Mouse (Mus musculus) midbrain, embryonic 12.5 days (tissue): Measurements from ENCODE around the gene Pgap3. TPM values are rescaled to one million over a fixed set of nuclear protein-coding genes. Genes with fewer than 3 reads are reported as not detected.

ENCODE experiments used
- ATAC-seq: fragments of 200-750 bp; cut with Nextera tagmentation; 2 replicates; pipeline ENCODE4 v1.8.0; 2017; ENCODE audit warnings: low read depth, moderate TSS enrichment, moderate library complexity; ENCODE audit not compliant: low FRiP score
- H3K27ac ChIP-seq: fragments of 300-500 bp; sonication (generic); replicated peaks from 2 replicates; pipeline ENCODE4 v1.5.1; 2016; ENCODE audit warnings: mild to moderate bottlenecking
- H3K27me3 ChIP-seq: fragments of 300-500 bp; sonication (generic); 2 replicates; pipeline ENCODE4 v1.6.1; 2016; ENCODE audit warnings: mild to moderate bottlenecking
- H3K36me3 ChIP-seq: fragments of 300-500 bp; sonication (generic); 2 replicates; pipeline ENCODE4 v1.6.1; 2016
- H3K4me1 ChIP-seq: fragments of 300-500 bp; sonication (generic); 2 replicates; pipeline ENCODE4 v1.6.1; 2016
- H3K4me2 ChIP-seq: fragments of 300-500 bp; sonication (generic); replicated peaks from 2 replicates; pipeline ENCODE4 v1.6.1; 2016; ENCODE audit warnings: mild to moderate bottlenecking, moderate library complexity
- H3K4me3 ChIP-seq: fragments of 300-500 bp; sonication (generic); 2 replicates; pipeline ENCODE4 v1.5.1; 2016; ENCODE audit warnings: mild to moderate bottlenecking
- H3K9ac ChIP-seq: fragments of 300-500 bp; sonication (generic); replicated peaks from 2 replicates; pipeline ENCODE4 v1.6.1; 2016; ENCODE audit warnings: mild to moderate bottlenecking, moderate library complexity
- H3K9me3 ChIP-seq: fragments of 300-500 bp; sonication (generic); 2 replicates; pipeline ENCODE4 v1.6.1; 2016; ENCODE audit warnings: mild to moderate bottlenecking
- WGBS: fragments of 180-500 bp; shearing (Covaris S2); methylation state at CpG from one replicate; pipeline ENCODE4 v1.1.7; 2016; 5-methylcytosine and 5-hydroxymethylcytosine counted together
- polyA plus RNA-seq: library from polyadenylated mRNA; unstranded; fragments of >200 nt; fragmentation: Nextera tagmentation; extraction: Ambion mirVana; gene quantifications from 2 replicates; pipeline ENCODE4 v1.2.1, GENCODE M21; 2016

Pgap3 gene
- 9.0 and 9.3 TPM in 2 replicates for polyA plus RNA-seq

GRCm38 (mm10) chr11:98400161-98400726 is at the start of gene Pgap3:
Gene Pgap3, minus strand, starts transcription at chr11:98400490.
- H3K4me3 ChIP-seq: peak within 1 kb of the TSS; percentile 74
- H3K27me3 ChIP-seq: peaks cover 23% of the 10 kb centered on the region
- H3K9ac ChIP-seq: peak within 1 kb of the TSS; percentile 72
- H3K9me3 ChIP-seq: no peaks in the 10 kb centered on the region
- peak within 1 kb of the TSS; percentile 68 for H3K4me2 ChIP-seq
- under 1% methylated on average over 40 of the region's 40 CpGs for WGBS
- peak within 1 kb of the TSS; percentile 98 for H3K27ac ChIP-seq
- no peaks in the 10 kb centered on the region for H3K36me3 ChIP-seq
- ATAC-seq: peak; percentile 91
- peaks cover 12% of the 10 kb centered on the region for H3K4me1 ChIP-seq

- peaks cover 14% of the 10 kb centered on the region; the same call in 1 of the 2 replicates for H3K4me1 ChIP-seq
- H3K36me3 ChIP-seq: no peaks in the 10 kb centered on the region
- no peaks in the 10 kb centered on the region for H3K9me3 ChIP-seq
- H3K4me2 ChIP-seq: no peak overlapping the region
- peaks cover 66% of the 10 kb centered on the region for H3K27me3 ChIP-seq
- 87% methylated on average over 3 of the region's 3 CpGs for WGBS
- H3K9ac ChIP-seq: no peak overlapping the region
- H3K27ac ChIP-seq: no peak overlapping the region
- H3K4me3 ChIP-seq: no peak overlapping the region
- no peak for ATAC-seq
Observed at GRCm38 (mm10) chr11:98449419-98449818, 49.1 kb upstream of the Pgap3 start.

DNA sequence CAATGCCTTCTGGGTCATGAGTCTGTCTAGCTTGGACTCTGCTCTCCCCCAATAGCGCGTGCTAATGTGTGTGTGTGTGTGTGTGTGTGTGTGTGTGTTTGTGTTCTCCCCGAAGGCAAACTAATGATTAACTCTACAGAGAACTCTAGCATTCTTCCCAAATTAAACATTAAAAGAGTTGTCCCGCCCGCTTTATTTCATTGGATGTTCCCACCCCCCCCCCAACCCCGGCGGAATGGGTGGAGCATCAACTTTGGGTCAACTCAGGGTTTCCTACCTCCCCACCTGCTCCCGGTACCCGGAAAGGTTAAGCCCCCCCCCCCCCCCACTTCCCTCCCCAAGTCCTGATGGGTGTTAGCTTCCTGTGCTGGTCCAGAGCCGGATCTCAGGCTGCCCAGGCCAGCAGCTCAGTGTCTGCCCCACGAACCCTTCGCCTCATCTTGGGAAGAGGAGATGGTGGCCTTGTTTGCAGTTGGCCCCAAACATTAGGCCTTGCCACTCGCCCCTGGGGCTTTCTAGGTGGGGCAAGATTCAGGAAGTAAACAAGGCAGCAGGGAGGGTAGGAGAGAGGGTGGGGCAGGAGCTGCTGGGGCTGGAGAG is 48.0 kb upstream of the Pgap3 start:
- Histone ChIP-seq H3K4me3 (no peak overlapping the region), H3K27ac (no peak overlapping the region), H3K27me3 (peaks cover 64% of the 10 kb centered on the region), H3K4me2 (no peak overlapping the region), H3K9me3 (no peaks in the 10 kb centered on the region), H3K4me1 (peaks cover 14% of the 10 kb centered on the region; the same call in 1 of the 2 replicates), H3K9ac (no peak overlapping the region), H3K36me3 (no peaks in the 10 kb centered on the region)
- WGBS: 52% methylated on average over 10 of the region's 13 CpGs
- ATAC-seq: no peak

DNA sequence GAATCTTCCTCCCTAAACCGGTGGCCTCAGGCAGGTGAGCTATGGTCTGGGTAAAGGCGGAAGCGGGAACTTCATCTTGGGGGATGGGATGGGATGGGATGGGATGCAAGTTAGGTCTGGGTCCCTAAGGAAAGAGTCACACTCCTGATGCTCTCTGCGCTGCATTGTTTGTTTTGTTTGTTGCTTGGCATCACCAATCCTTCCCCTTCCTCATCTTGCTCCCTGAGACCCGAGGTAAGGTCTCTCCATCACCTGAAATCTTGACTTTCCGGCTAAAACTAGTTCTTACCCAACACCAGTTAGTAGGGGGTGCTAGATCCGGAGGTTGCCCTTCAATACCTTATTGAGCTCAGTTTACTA is 47.2 kb upstream of the Pgap3 start:
- H3K9ac ChIP-seq: peak overlapping the region; percentile 24; the same call in 1 of the 2 replicates
- H3K4me1 ChIP-seq: peaks cover 14% of the 10 kb centered on the region; the same call in 1 of the 2 replicates
- H3K9me3 ChIP-seq: no peaks in the 10 kb centered on the region
- no peaks in the 10 kb centered on the region for H3K36me3 ChIP-seq
- 19% methylated on average over 6 of the region's 7 CpGs for WGBS
- peaks cover 62% of the 10 kb centered on the region for H3K27me3 ChIP-seq
- no peak overlapping the region for H3K27ac ChIP-seq
- ATAC-seq: no peak
- no peak overlapping the region for H3K4me3 ChIP-seq
- H3K4me2 ChIP-seq: peak overlapping the region; percentile 23; the same call in 1 of the 2 replicates

GRCm38 (mm10) chr11:98446562-98447474 is 46.5 kb upstream of the Pgap3 start:
- Histone ChIP-seq H3K27ac (no peak overlapping the region), H3K27me3 (peaks cover 57% of the 10 kb centered on the region), H3K9me3 (no peaks in the 10 kb centered on the region), H3K4me3 (no peak overlapping the region), H3K36me3 (no peaks in the 10 kb centered on the region), H3K4me2 (peak overlapping the region; percentile 23; the same call in 1 of the 2 replicates), H3K4me1 (peaks cover 14% of the 10 kb centered on the region; the same call in 1 of the 2 replicates), H3K9ac (peak overlapping the region; percentile 24; the same call in 1 of the 2 replicates)
- WGBS: 1% methylated on average over 31 of the region's 33 CpGs
- no peak for ATAC-seq

- 7% methylated on average over 5 of the region's 5 CpGs for WGBS
- no peak within 1 kb of the TSS for H3K27ac ChIP-seq
- H3K36me3 ChIP-seq: no peaks in the 10 kb centered on the region
- H3K9ac ChIP-seq: peak within 1 kb of the TSS; percentile 24; the same call in 1 of the 2 replicates
- peaks cover 14% of the 10 kb centered on the region; the same call in 1 of the 2 replicates for H3K4me1 ChIP-seq
- H3K4me2 ChIP-seq: peak within 1 kb of the TSS; percentile 23; the same call in 1 of the 2 replicates
- no peak for ATAC-seq
- H3K4me3 ChIP-seq: no peak within 1 kb of the TSS
- H3K27me3 ChIP-seq: peaks cover 57% of the 10 kb centered on the region
- no peaks in the 10 kb centered on the region for H3K9me3 ChIP-seq
Observed at GRCm38 (mm10) chr11:98446213-98446561, 45.9 kb upstream of the Pgap3 start, which contains the start of gene Grb7. Gene Grb7, plus strand, starts transcription at chr11:98446394.

DNA sequence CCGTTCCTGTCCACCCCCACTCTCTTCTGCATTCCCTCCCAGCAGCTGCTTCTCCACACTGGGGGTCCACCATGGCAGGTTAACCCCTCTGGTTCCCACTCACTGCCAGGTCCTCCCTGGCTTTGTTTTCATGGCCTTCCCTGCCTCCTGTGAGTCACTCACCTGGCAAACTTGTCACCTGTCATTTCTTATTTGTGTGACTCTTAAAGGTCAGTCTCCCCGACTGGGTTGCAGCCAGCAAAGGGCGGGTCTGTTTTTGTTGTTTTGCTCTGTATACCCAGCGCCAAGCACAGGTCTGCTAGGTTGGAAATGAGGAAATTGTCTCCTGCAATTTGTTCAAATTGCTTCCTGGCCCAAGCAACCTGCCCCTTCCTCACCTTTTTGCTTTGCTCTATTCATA is 45.4 kb upstream of the Pgap3 start:
- H3K27me3 ChIP-seq: peaks cover 57% of the 10 kb centered on the region
- H3K4me3 ChIP-seq: no peak overlapping the region
- H3K9ac ChIP-seq: no peak overlapping the region
- no peak overlapping the region for H3K27ac ChIP-seq
- ATAC-seq: no peak
- H3K36me3 ChIP-seq: no peaks in the 10 kb centered on the region
- no peak overlapping the region for H3K4me2 ChIP-seq
- H3K9me3 ChIP-seq: no peaks in the 10 kb centered on the region
- WGBS: 58% methylated on average over 4 of the region's 4 CpGs
- H3K4me1 ChIP-seq: peaks cover 14% of the 10 kb centered on the region; the same call in 1 of the 2 replicates

- WGBS: 50% methylated on average over 1 of the region's 1 CpGs
- Histone ChIP-seq H3K27me3 (peaks cover 54% of the 10 kb centered on the region), H3K36me3 (no peaks in the 10 kb centered on the region), H3K4me2 (no peak overlapping the region), H3K27ac (no peak overlapping the region), H3K4me3 (no peak overlapping the region), H3K9ac (no peak overlapping the region), H3K4me1 (peaks cover 14% of the 10 kb centered on the region; the same call in 1 of the 2 replicates), H3K9me3 (no peaks in the 10 kb centered on the region)
- no peak for ATAC-seq
Observed at GRCm38 (mm10) chr11:98445238-98445637, 44.9 kb upstream of the Pgap3 start.

DNA sequence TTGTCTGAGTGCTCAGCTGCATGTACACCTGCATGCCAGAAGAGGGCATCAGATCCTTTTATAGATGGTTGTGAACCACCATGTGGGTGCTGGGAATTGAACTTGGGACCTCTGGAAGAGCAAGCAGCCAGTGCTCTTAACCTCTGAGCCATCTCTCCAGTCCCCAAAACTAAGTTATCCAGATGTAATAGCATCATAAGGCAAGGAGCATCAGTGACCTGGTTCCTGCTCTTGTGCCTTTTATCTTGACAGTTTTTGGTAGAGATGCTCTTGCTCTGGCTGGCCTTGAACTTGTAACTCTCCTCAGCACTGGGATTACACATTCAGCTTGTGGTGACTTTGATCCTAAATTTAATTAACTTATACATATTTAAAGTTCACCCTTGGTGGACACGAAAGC is 43.4 kb upstream of the Pgap3 start:
- Histone ChIP-seq H3K4me3 (no peak overlapping the region), H3K36me3 (no peaks in the 10 kb centered on the region), H3K4me1 (peaks cover 14% of the 10 kb centered on the region; the same call in 1 of the 2 replicates), H3K9me3 (no peaks in the 10 kb centered on the region), H3K27ac (no peak overlapping the region), H3K27me3 (peaks cover 38% of the 10 kb centered on the region), H3K4me2 (no peak overlapping the region), H3K9ac (no peak overlapping the region)
- ATAC-seq: no peak
- 94% methylated on average over 1 of the region's 1 CpGs for WGBS

GRCm38 (mm10) chr11:98438331-98439158 is 38.3 kb upstream of the Pgap3 start, which contains the start of gene Mien1:
Gene Mien1, minus strand, starts transcription at chr11:98438991.
- Histone ChIP-seq H3K4me1 (peaks cover 8% of the 10 kb centered on the region), H3K9ac (peak within 1 kb of the TSS; percentile 73), H3K4me2 (peak within 1 kb of the TSS; percentile 79), H3K27ac (0 out of 2 replicates have a peak within 1 kb of the TSS, but pooled peaks have one; percentile 43), H3K9me3 (no peaks in the 10 kb centered on the region), H3K27me3 (no peaks in the 10 kb centered on the region), H3K36me3 (peaks cover 25% of the 10 kb centered on the region), H3K4me3 (peak within 1 kb of the TSS; percentile 80)
- ATAC-seq: peak; percentile 88
- WGBS: 3% methylated on average over 43 of the region's 43 CpGs

- ATAC-seq: no peak
- H3K9ac ChIP-seq: no peak overlapping the region
- no peaks in the 10 kb centered on the region for H3K27me3 ChIP-seq
- peaks cover 8% of the 10 kb centered on the region for H3K4me1 ChIP-seq
- no peak overlapping the region for H3K4me3 ChIP-seq
- WGBS: 91% methylated on average over 6 of the region's 6 CpGs
- H3K9me3 ChIP-seq: no peaks in the 10 kb centered on the region
- H3K27ac ChIP-seq: no peak overlapping the region
- H3K36me3 ChIP-seq: peaks cover 31% of the 10 kb centered on the region
- no peak overlapping the region for H3K4me2 ChIP-seq
Observed at GRCm38 (mm10) chr11:98437441-98437840, 37.2 kb upstream of the Pgap3 start.
